21 mouse cellular contexts compared by ENCODE assay signal in the genomic region with DNA sequence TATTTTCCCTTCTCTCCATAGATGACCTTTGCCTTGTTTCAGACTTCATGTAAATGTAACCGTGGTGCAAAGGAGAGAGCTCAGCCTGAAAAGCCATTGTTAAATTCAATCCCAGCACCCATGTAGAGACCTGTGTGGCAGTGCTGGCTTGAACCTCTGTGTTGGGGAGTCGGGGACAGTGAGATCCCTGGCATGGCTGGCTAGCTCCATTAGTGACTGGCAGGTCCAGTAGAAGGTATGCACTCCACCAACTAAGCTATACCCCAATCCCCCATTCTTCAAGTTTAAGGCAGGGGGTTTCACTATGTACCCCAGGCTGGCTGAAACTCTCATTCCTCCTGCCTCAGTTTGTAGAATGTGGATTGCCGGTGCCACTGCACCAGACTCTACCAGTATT. TPM values are rescaled to one million over a fixed set of nuclear protein-coding genes. Genes with fewer than 3 reads are reported as not detected.
DNase-seq lines count a peak whose midpoint lies in the region; ATAC-seq lines count a peak whose summit lies in the region.
"Had no signal": no experiment of that assay in that cellular context is flagged by ENCODE, and none has a peak within 500 bp of the region (broad histone marks: within the 10 kb centered on the region; RNA-seq: fewer than 3 reads in every experiment).

No protein-coding gene starts in this region.

- intact Hi-C loops in heart, postnatal 25 days (cut with DNase I), result no loop called here

- no peaks in the 10 kb centered on the region for H3K9me3 ChIP-seq in heart, embryonic 10.5 days
- no peaks in the 10 kb centered on the region for H3K9me3 ChIP-seq in heart, embryonic 14.5 days (ENCODE audit: control insufficient read depth, low read length)
- H3K9me3 ChIP-seq in liver, embryonic 15.5 days (replicated peaks), result no peaks in the 10 kb centered on the region
- H3K9me3 ChIP-seq in neural tube, embryonic 15.5 days (replicated peaks), result no peaks in the 10 kb centered on the region
- H3K9me3 ChIP-seq: embryonic facial prominence, embryonic 12.5 days; forebrain, embryonic 15.5 days had no signal

- peak overlapping the region; percentile 71 for H3K4me2 ChIP-seq in heart, embryonic 14.5 days (ENCODE audit: low read length)
- no peak overlapping the region for H3K4me2 ChIP-seq in liver, embryonic 15.5 days
- H3K4me2 ChIP-seq in neural tube, embryonic 15.5 days, result no peak overlapping the region
- H3K4me2 ChIP-seq: embryonic facial prominence, embryonic 12.5 days; forebrain, embryonic 15.5 days; hindbrain, embryonic 14.5 days had no signal

- H3K4me1 ChIP-seq in heart, embryonic 10.5 days, result peaks cover 83% of the 10 kb centered on the region
- H3K4me1 ChIP-seq in heart, embryonic 14.5 days (ENCODE audit: control insufficient read depth in 2 of 2, insufficient read depth in 2 of 2, low read length in 2 of 2), result peaks cover 43 to 67% of the 10 kb centered on the region in 2 experiments
- H3K4me1 ChIP-seq in liver, embryonic 15.5 days (replicated peaks), result peaks cover 37% of the 10 kb centered on the region
- peaks cover 23% of the 10 kb centered on the region for H3K4me1 ChIP-seq in neural tube, embryonic 15.5 days

- H3K27ac ChIP-seq in heart, embryonic 10.5 days, result peak overlapping the region; percentile 88
- H3K27ac ChIP-seq in heart, embryonic 14.5 days (replicated peaks in 1 of 2; ENCODE audit: control insufficient read depth in 1 of 2, insufficient read depth in 1 of 2, low read depth in 2 of 2, low read length in 2 of 2), result peak overlapping the region; percentile 95 to 96
- 0 out of 2 replicates have a peak overlapping the region, but pooled peaks have one; percentile 10 for H3K27ac ChIP-seq in liver, embryonic 15.5 days (replicated peaks)
- no peak overlapping the region for H3K27ac ChIP-seq in neural tube, embryonic 15.5 days (replicated peaks)
- H3K27ac ChIP-seq: embryonic facial prominence, embryonic 12.5 days; forebrain, embryonic 15.5 days; hindbrain, embryonic 14.5 days had no signal

- DNase-seq in heart, embryonic 10.5 days (ENCODE audit: low spot score), result no peak
- no peak for DNase-seq in heart, adult 8-10 months (ENCODE audit: low spot score)
- DNase-seq in heart, postnatal 25 days (ENCODE audit: low spot score), result no peak
- no peak for DNase-seq in liver
- DNase-seq: adrenal gland, postnatal 14 days; cerebellum, adult 11-12 months; cerebellum, adult 9-10 months; cerebellum, postnatal 25 days; gastrocnemius, postnatal 36 days; kidney, adult 2 months had no signal

- no peak for ATAC-seq in heart, embryonic 14.5 days (ENCODE audit: insufficient number of reproducible peaks, insufficient read depth, low FRiP score, low read depth)
- no peak for ATAC-seq in liver, embryonic 15.5 days (ENCODE audit: insufficient read depth)
- no peak for ATAC-seq in neural tube, embryonic 15.5 days (ENCODE audit: low FRiP score)
- ATAC-seq: activated CD4-positive, CD25-positive, alpha-beta regulatory T cell, adult 4 months; forebrain, embryonic 15.5 days; intestine, embryonic 16.5 days; Patski had no signal

- peak overlapping the region; percentile 59 for H3K9ac ChIP-seq in heart, embryonic 14.5 days (ENCODE audit: low read length)
- H3K9ac ChIP-seq in liver, embryonic 15.5 days, result no peak overlapping the region
- no peak overlapping the region for H3K9ac ChIP-seq in neural tube, embryonic 15.5 days (replicated peaks)
- H3K9ac ChIP-seq: embryonic facial prominence, embryonic 12.5 days; forebrain, embryonic 15.5 days; hindbrain, embryonic 14.5 days had no signal

- H3K4me3 ChIP-seq in heart, embryonic 10.5 days, result peak overlapping the region; percentile 35; the same call in 1 of the 2 replicates
- H3K4me3 ChIP-seq in heart, embryonic 14.5 days (ENCODE audit: control insufficient read depth in 1 of 2, insufficient read depth in 1 of 2, low read depth in 1 of 2, low read length in 2 of 2), result peak overlapping the region; percentile 2 to 8; a peak in 2 of 4 replicates
- H3K4me3 ChIP-seq in liver, embryonic 15.5 days (replicated peaks), result no peak overlapping the region
- H3K4me3 ChIP-seq in neural tube, embryonic 15.5 days (replicated peaks), result no peak overlapping the region
- H3K4me3 ChIP-seq: embryonic facial prominence, embryonic 12.5 days; forebrain, embryonic 15.5 days had no signal

- 66% methylated on average over 3 of the region's 3 CpGs for WGBS in heart, embryonic 10.5 days
- WGBS in heart, embryonic 14.5 days, result 63% methylated on average over 3 of the region's 3 CpGs
- WGBS in liver, embryonic 15.5 days (ENCODE audit: insufficient replicate concordance), result 71% methylated on average over 3 of the region's 3 CpGs
- 84% methylated on average over 3 of the region's 3 CpGs for WGBS in neural tube, embryonic 15.5 days

- peaks cover 19% of the 10 kb centered on the region for H3K27me3 ChIP-seq in heart, embryonic 10.5 days (ENCODE audit: insufficient read depth, poor library complexity, severe bottlenecking)
- no peaks in the 10 kb centered on the region for H3K27me3 ChIP-seq in heart, embryonic 14.5 days (ENCODE audit: control insufficient read depth, insufficient read depth, low read length)
- H3K27me3 ChIP-seq in liver, embryonic 15.5 days, result peaks cover 76% of the 10 kb centered on the region
- H3K27me3 ChIP-seq in neural tube, embryonic 15.5 days (replicated peaks), result peaks cover 49% of the 10 kb centered on the region
- H3K27me3 ChIP-seq: Patski had no signal

- H3K36me3 ChIP-seq in heart, embryonic 10.5 days, result no peaks in the 10 kb centered on the region
- no peaks in the 10 kb centered on the region for H3K36me3 ChIP-seq in heart, embryonic 14.5 days (ENCODE audit: control insufficient read depth, insufficient read depth, low read length)
- no peaks in the 10 kb centered on the region for H3K36me3 ChIP-seq in liver, embryonic 15.5 days (replicated peaks)
- H3K36me3 ChIP-seq in neural tube, embryonic 15.5 days, result no peaks in the 10 kb centered on the region
- H3K36me3 ChIP-seq: embryonic facial prominence, embryonic 12.5 days; forebrain, embryonic 15.5 days had no signal

RNA-seq across cellular contexts. Expression of gene Bik, which starts 2.3 kb away (rescaled TPM):
- polyA plus RNA-seq in heart, embryonic 10.5 days (2016; fragmentation: Nextera tagmentation; extraction: Ambion mirVana), result 17.4 and 29.8 TPM in 2 replicates
- 10 to 100 TPM in 1 of 4 experiments, 1 to 10 TPM in 3; 7.6 to 12.5 (median 9.4) TPM for total RNA-seq in heart, adult 8-10 months (2022)
- 34.9 and 37.2 TPM in 2 replicates for polyA plus RNA-seq in heart, embryonic 14.5 days (2014; fragmentation: Nextera tagmentation; extraction: Ambion mirVana)
- 10 to 100 TPM in 1 of 2 experiments, 1 to 10 TPM in 1; 9.3 to 11.8 TPM for total RNA-seq in heart, postnatal 25 days (2021)
- 1.9 and 2.2 TPM in 2 replicates for polyA plus RNA-seq in liver, embryonic 15.5 days (2015; fragmentation: Nextera tagmentation; extraction: Ambion mirVana)
- polyA plus RNA-seq in neural tube, embryonic 15.5 days (2015; fragmentation: Nextera tagmentation; extraction: Ambion mirVana), result 0.75 and 1.2 TPM in 2 replicates
- total RNA-seq: CH12.LX; hematopoietic stem cell, adult 5-6 weeks had no signal

RNA-seq across cellular contexts. Expression of gene Ttll1, which starts 13.6 kb away (rescaled TPM):
- polyA plus RNA-seq in heart, embryonic 10.5 days (2016; fragmentation: Nextera tagmentation; extraction: Ambion mirVana), result 23.9 and 24.6 TPM in 2 replicates
- 10 to 100 TPM; 51.7 to 73.3 (median 59.8) TPM for total RNA-seq in heart, adult 8-10 months (2022)
- 17.6 and 17.8 TPM in 2 replicates for polyA plus RNA-seq in heart, embryonic 14.5 days (2014; fragmentation: Nextera tagmentation; extraction: Ambion mirVana)
- 10 to 100 TPM; 49.0 to 53.0 TPM for total RNA-seq in heart, postnatal 25 days (2021)
- 4.5 and 4.9 TPM in 2 replicates for polyA plus RNA-seq in liver, embryonic 15.5 days (2015; fragmentation: Nextera tagmentation; extraction: Ambion mirVana)
- 95.7 and 112 TPM in 2 replicates for polyA plus RNA-seq in neural tube, embryonic 15.5 days (2015; fragmentation: Nextera tagmentation; extraction: Ambion mirVana)

RNA-seq across cellular contexts. Expression of gene Tspo, which starts 39.1 kb away (rescaled TPM):
- polyA plus RNA-seq in heart, embryonic 10.5 days (2016; fragmentation: Nextera tagmentation; extraction: Ambion mirVana), result 97.0 and 141 TPM in 2 replicates
- 10 to 100 TPM; 57.1 to 66.2 (median 60.4) TPM for total RNA-seq in heart, adult 8-10 months (2022)
- 191 TPM in 2 replicates for polyA plus RNA-seq in heart, embryonic 14.5 days (2014; fragmentation: Nextera tagmentation; extraction: Ambion mirVana)
- 10 to 100 TPM; 61.7 to 65.1 TPM for total RNA-seq in heart, postnatal 25 days (2021)
- 202 and 217 TPM in 2 replicates for polyA plus RNA-seq in liver, embryonic 15.5 days (2015; fragmentation: Nextera tagmentation; extraction: Ambion mirVana)
- 9.6 and 30.0 TPM in 2 replicates for polyA plus RNA-seq in neural tube, embryonic 15.5 days (2015; fragmentation: Nextera tagmentation; extraction: Ambion mirVana)

RNA-seq across cellular contexts. Expression of gene Mcat, which starts 39.3 kb away (rescaled TPM):
- polyA plus RNA-seq in heart, embryonic 10.5 days (2016; fragmentation: Nextera tagmentation; extraction: Ambion mirVana), result 37.7 and 40.0 TPM in 2 replicates
- total RNA-seq in heart, adult 8-10 months (2022), result 10 to 100 TPM; 43.6 to 51.3 (median 46.9) TPM
- 33.0 and 33.4 TPM in 2 replicates for polyA plus RNA-seq in heart, embryonic 14.5 days (2014; fragmentation: Nextera tagmentation; extraction: Ambion mirVana)
- total RNA-seq in heart, postnatal 25 days (2021), result 10 to 100 TPM; 36.6 to 39.6 TPM
- polyA plus RNA-seq in liver, embryonic 15.5 days (2015; fragmentation: Nextera tagmentation; extraction: Ambion mirVana), result 15.4 and 16.8 TPM in 2 replicates
- 31.4 and 36.6 TPM in 2 replicates for polyA plus RNA-seq in neural tube, embryonic 15.5 days (2015; fragmentation: Nextera tagmentation; extraction: Ambion mirVana)

RNA-seq across cellular contexts. Expression of gene Pacsin2, which starts 59.9 kb away (rescaled TPM):
- 81.9 and 82.4 TPM in 2 replicates for polyA plus RNA-seq in heart, embryonic 10.5 days (2016; fragmentation: Nextera tagmentation; extraction: Ambion mirVana)
- 100 to 1,000 TPM; 209 to 267 (median 247) TPM for total RNA-seq in heart, adult 8-10 months (2022)
- 53.0 and 53.3 TPM in 2 replicates for polyA plus RNA-seq in heart, embryonic 14.5 days (2014; fragmentation: Nextera tagmentation; extraction: Ambion mirVana)
- 100 to 1,000 TPM; 179 to 215 TPM for total RNA-seq in heart, postnatal 25 days (2021)
- 46.7 and 50.5 TPM in 2 replicates for polyA plus RNA-seq in liver, embryonic 15.5 days (2015; fragmentation: Nextera tagmentation; extraction: Ambion mirVana)
- 25.2 and 39.3 TPM in 2 replicates for polyA plus RNA-seq in neural tube, embryonic 15.5 days (2015; fragmentation: Nextera tagmentation; extraction: Ambion mirVana)

Comparison
In these comparisons a context has a peak if more than half of its experiments do, and no peak if none do; other contexts are left out.
1. H3K4me3 ChIP-seq: peak in heart, embryonic 10.5 days (single experiment) and heart, embryonic 14.5 days (2 of 2); none in liver, embryonic 15.5 days (single experiment) and neural tube, embryonic 15.5 days (single experiment).